Mouse (Mus musculus) midbrain, embryonic 12.5 days (tissue): ENCODE results near the gene Bach1. TPM values are rescaled to one million over a fixed set of nuclear protein-coding genes. Genes with fewer than 3 reads are reported as not detected.

Experiments used
- ATAC-seq: fragments of 200-750 bp; cut with Nextera tagmentation; 2 replicates; pipeline ENCODE4 v1.8.0; 2017; ENCODE audit warnings: low read depth, moderate TSS enrichment, moderate library complexity; ENCODE audit not compliant: low FRiP score
- H3K27ac ChIP-seq: fragments of 300-500 bp; sonication (generic); replicated peaks from 2 replicates; pipeline ENCODE4 v1.5.1; 2016; ENCODE audit warnings: mild to moderate bottlenecking
- H3K27me3 ChIP-seq: fragments of 300-500 bp; sonication (generic); 2 replicates; pipeline ENCODE4 v1.6.1; 2016; ENCODE audit warnings: mild to moderate bottlenecking
- H3K36me3 ChIP-seq: fragments of 300-500 bp; sonication (generic); 2 replicates; pipeline ENCODE4 v1.6.1; 2016
- H3K4me1 ChIP-seq: fragments of 300-500 bp; sonication (generic); 2 replicates; pipeline ENCODE4 v1.6.1; 2016
- H3K4me2 ChIP-seq: fragments of 300-500 bp; sonication (generic); replicated peaks from 2 replicates; pipeline ENCODE4 v1.6.1; 2016; ENCODE audit warnings: mild to moderate bottlenecking, moderate library complexity
- H3K4me3 ChIP-seq: fragments of 300-500 bp; sonication (generic); 2 replicates; pipeline ENCODE4 v1.5.1; 2016; ENCODE audit warnings: mild to moderate bottlenecking
- H3K9ac ChIP-seq: fragments of 300-500 bp; sonication (generic); replicated peaks from 2 replicates; pipeline ENCODE4 v1.6.1; 2016; ENCODE audit warnings: mild to moderate bottlenecking, moderate library complexity
- H3K9me3 ChIP-seq: fragments of 300-500 bp; sonication (generic); 2 replicates; pipeline ENCODE4 v1.6.1; 2016; ENCODE audit warnings: mild to moderate bottlenecking
- whole genome bisulfite sequencing: fragments of 180-500 bp; shearing (Covaris S2); methylation state at CpG from one replicate; pipeline ENCODE4 v1.1.7; 2016; 5-methylcytosine and 5-hydroxymethylcytosine counted together
- polyA plus RNA-seq: library from polyadenylated mRNA; unstranded; fragments of >200 nt; fragmentation: Nextera tagmentation; extraction: Ambion mirVana; gene quantifications from 2 replicates; pipeline ENCODE4 v1.2.1, GENCODE M21; 2016

The Bach1 gene
- polyA plus RNA-seq, 1 experiment from 2014 or later: 24.4 TPM

DNA sequence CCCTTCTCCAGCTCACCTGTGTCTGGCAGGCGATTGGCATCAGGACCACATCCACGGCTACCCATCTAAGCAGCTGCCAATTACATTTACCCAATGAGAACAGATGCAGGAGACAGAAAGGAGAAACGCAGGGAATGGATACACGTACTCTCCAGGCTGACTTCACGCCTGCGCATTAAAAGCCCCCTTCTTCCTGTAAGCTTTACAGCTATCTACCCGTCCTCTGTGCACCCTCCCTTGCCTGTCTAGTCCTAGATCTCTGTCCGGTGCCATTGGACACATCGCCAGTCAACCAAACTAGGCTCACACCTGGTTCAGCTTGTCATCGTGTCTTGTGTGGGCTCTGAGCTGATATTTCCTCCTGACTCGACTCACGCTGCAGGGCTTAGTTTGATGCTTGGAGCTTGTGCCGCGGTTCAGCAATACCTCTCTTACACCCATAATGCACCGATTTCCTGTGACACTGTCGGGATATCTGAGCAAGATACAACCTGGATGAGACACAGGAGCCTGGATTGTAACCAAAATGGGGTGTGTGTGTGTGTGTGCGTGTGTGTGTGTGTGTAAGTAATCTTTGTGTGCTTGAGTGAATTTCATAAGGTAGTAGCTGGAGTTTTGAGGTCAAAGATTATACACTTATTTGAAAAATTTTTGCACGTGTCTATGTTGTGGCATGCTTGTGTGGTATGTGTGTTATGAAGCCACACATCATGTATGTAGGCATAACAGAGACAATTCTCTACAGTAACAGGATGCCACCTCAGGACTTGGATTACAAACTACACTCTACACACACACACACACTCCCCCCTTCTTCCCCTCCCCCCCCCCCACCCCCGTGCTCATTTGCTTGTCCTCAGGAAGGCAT, 32.8 kb upstream of the Bach1 start:
- H3K27me3 ChIP-seq: no peaks in the 10 kb centered on the region
- 89% methylated on average over 19 of the region's 19 CpGs for WGBS
- H3K4me2 ChIP-seq: no peak overlapping the region
- no peaks in the 10 kb centered on the region for H3K36me3 ChIP-seq
- ATAC-seq: no peak
- no peak overlapping the region for H3K4me3 ChIP-seq
- no peaks in the 10 kb centered on the region for H3K4me1 ChIP-seq
- no peak overlapping the region for H3K27ac ChIP-seq
- H3K9ac ChIP-seq: no peak overlapping the region
- H3K9me3 ChIP-seq: no peaks in the 10 kb centered on the region

GRCm38 (mm10) chr16:87666620-87667004, 32.1 kb upstream of the Bach1 start:
- H3K4me3 ChIP-seq: no peak overlapping the region
- H3K9ac ChIP-seq: no peak overlapping the region
- H3K27ac ChIP-seq: no peak overlapping the region
- no peaks in the 10 kb centered on the region for H3K4me1 ChIP-seq
- no peaks in the 10 kb centered on the region for H3K27me3 ChIP-seq
- H3K9me3 ChIP-seq: no peaks in the 10 kb centered on the region
- WGBS: 87% methylated on average over 4 of the region's 4 CpGs
- no peak overlapping the region for H3K4me2 ChIP-seq
- no peak for ATAC-seq
- H3K36me3 ChIP-seq: no peaks in the 10 kb centered on the region

DNA sequence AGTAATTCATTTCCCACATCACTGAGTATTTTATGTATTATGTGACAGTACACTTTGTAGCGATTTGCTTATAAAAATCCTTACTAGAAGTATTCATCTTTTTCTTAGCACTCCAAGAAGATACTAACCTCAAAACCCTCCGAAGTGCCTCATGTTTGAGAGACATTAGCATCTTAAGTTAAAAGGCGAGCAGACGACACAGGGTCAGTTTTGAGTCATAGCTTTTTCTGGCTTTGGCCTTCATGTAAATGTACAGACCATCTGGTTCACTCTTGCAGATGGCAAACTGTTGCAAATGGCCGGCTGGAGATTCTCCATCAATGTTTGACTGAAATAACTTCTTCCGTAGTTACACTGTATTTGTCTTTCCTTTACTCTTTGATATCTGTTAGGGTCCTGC, 30.7 kb upstream of the Bach1 start:
- H3K9me3 ChIP-seq: no peaks in the 10 kb centered on the region
- H3K36me3 ChIP-seq: no peaks in the 10 kb centered on the region
- H3K4me3 ChIP-seq: no peak overlapping the region

DNA sequence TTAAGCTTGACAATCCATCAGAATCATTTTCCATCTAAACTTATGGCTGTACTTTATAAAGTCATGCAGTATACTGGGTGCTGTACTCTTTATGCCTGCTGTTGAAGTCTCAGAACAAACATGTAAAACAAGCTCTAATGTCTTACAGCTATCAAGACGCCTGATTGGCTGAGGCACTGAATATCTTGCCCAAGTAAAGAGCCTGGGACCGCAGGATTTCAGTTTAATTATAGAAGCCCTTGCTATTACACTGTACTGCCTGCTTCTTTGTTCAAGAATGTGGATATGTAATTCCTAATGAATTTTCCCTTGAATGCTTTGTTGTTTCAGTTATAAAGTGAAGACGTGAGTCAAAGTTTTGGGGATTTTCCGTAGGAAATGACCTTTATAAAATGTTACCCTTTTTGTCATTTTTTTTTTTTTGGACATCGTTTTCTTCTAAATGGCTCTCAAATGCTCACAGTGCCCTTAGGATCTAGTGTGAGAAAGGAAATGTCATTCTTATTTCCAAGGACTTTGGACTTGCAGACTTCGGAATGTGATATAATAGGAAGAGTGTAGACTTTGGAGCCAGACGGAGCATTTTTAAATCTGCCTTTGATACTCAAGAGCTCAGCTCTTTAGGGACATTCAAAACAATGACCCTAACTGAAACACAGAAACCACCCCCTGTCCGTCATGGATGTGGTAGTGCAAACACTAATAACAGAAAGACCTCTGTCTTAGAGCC, 28.5 kb upstream of the Bach1 start:
- 82% methylated on average over 8 of the region's 8 CpGs for WGBS
- no peaks in the 10 kb centered on the region for H3K4me1 ChIP-seq
- no peaks in the 10 kb centered on the region for H3K27me3 ChIP-seq
- no peaks in the 10 kb centered on the region for H3K36me3 ChIP-seq
- H3K9me3 ChIP-seq: no peaks in the 10 kb centered on the region
- ATAC-seq: no peak
- H3K9ac ChIP-seq: no peak overlapping the region
- H3K27ac ChIP-seq: no peak overlapping the region
- H3K4me2 ChIP-seq: no peak overlapping the region
- no peak overlapping the region for H3K4me3 ChIP-seq

More for the DNA sequence above, 30.7 kb upstream of the Bach1 start:
- no peak overlapping the region for H3K9ac ChIP-seq
- no peak overlapping the region for H3K27ac ChIP-seq
- no peaks in the 10 kb centered on the region for H3K4me1 ChIP-seq
- H3K4me2 ChIP-seq: no peak overlapping the region
- ATAC-seq: no peak
- WGBS: 93% methylated on average over 6 of the region's 6 CpGs
- no peaks in the 10 kb centered on the region for H3K27me3 ChIP-seq

DNA sequence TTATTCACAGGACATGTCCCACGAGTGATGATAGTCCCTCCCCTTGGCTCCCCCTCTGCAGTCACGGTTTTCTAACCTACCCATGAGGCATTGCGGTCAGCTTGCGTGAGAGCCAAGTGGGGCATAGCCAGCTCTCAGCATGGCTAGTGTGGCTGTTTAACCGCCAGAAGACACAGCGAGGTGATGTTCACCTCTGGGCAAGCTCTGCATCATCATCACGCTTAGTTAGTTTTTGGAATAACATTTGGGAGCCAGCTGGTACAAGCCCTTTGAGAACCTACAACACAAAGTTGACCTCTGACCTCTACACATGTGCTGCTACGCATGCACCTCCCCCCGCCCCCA, 28.0 kb upstream of the Bach1 start:
- H3K27ac ChIP-seq: no peak overlapping the region
- H3K36me3 ChIP-seq: no peaks in the 10 kb centered on the region
- no peak for ATAC-seq
- no peak overlapping the region for H3K9ac ChIP-seq
- WGBS: 86% methylated on average over 9 of the region's 9 CpGs
- no peak overlapping the region for H3K4me2 ChIP-seq
- H3K4me1 ChIP-seq: no peaks in the 10 kb centered on the region
- no peaks in the 10 kb centered on the region for H3K27me3 ChIP-seq
- H3K4me3 ChIP-seq: no peak overlapping the region
- no peaks in the 10 kb centered on the region for H3K9me3 ChIP-seq

DNA sequence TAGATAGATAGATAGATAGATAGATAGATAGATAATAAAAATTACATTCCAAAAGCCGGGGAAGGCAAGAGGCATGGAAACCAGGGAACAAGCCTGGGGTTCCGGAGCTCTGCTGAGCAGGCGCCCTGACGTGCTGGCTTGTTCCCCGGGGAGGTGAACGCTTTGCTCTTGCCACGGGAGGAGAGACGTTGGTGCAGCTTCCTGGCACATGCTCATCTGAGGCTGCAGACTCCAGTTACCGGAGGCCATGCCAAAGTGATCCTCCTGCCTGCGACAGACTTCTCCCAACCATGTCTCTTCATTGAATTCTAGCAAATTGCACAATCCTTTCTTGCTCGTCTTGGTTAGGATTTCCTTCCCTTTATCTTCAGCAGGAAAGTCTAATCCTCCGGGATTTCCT, 27.4 kb upstream of the Bach1 start:
- Histone ChIP-seq H3K27me3 (no peaks in the 10 kb centered on the region), H3K27ac (no peak overlapping the region), H3K4me2 (no peak overlapping the region), H3K36me3 (no peaks in the 10 kb centered on the region), H3K4me1 (no peaks in the 10 kb centered on the region), H3K4me3 (no peak overlapping the region), H3K9me3 (no peaks in the 10 kb centered on the region), H3K9ac (no peak overlapping the region)
- ATAC-seq: no peak
- 79% methylated on average over 12 of the region's 12 CpGs for WGBS

- H3K4me3 ChIP-seq: no peak overlapping the region
- H3K4me2 ChIP-seq: no peak overlapping the region
- H3K9ac ChIP-seq: no peak overlapping the region
- no peaks in the 10 kb centered on the region for H3K9me3 ChIP-seq
- 92% methylated on average over 7 of the region's 7 CpGs for WGBS
- H3K27ac ChIP-seq: no peak overlapping the region
- H3K36me3 ChIP-seq: no peaks in the 10 kb centered on the region
- ATAC-seq: no peak
- H3K27me3 ChIP-seq: no peaks in the 10 kb centered on the region
- no peaks in the 10 kb centered on the region for H3K4me1 ChIP-seq
Measured at GRCm38 (mm10) chr16:87673155-87673554, 25.6 kb upstream of the Bach1 start.

DNA sequence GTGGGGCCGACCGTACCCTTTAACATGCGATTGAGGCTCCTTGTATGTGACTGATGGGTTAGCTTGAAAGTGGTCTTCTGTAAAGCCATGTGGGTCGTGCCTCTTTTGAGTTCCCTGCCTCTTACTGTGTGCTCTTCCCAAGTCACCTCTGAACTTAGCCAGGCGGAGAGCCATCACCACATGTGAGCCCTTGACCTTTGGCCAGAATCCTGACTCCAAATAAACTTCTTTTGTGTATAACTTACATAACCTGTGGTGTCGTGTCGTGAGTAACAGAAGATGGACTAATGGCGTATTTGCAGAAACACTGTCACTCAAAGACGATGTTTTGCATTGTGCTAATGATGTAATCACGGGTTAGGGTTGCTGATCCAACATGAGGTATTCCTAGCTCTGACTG, 22.6 kb upstream of the Bach1 start:
- H3K4me2 ChIP-seq: no peak overlapping the region
- no peak overlapping the region for H3K9ac ChIP-seq
- H3K27ac ChIP-seq: no peak overlapping the region
- H3K9me3 ChIP-seq: no peaks in the 10 kb centered on the region
- H3K4me3 ChIP-seq: no peak overlapping the region
- no peaks in the 10 kb centered on the region for H3K4me1 ChIP-seq
- no peaks in the 10 kb centered on the region for H3K27me3 ChIP-seq
- ATAC-seq: no peak
- H3K36me3 ChIP-seq: no peaks in the 10 kb centered on the region
- 78% methylated on average over 10 of the region's 10 CpGs for WGBS

DNA sequence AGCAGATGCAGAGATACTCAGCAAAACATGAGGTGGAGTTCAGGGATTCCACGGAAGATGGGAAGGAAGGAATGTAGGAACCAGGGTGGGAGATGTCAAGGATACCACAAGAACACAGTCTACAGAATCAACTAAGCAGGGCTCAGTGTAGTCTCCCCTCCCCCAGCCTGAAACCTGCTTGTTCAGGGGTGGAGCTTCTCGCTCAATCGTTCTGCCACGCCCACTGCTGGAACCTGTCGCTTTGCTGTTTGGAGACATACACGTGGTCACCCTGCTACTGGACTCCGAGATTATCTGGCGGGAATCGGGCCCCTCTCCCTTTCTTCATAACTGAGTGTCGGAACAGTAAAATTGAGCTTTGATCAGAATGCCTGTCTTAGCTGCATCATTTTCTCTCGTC, 20.1 kb upstream of the Bach1 start:
- Histone ChIP-seq H3K4me3 (no peak overlapping the region), H3K4me1 (no peaks in the 10 kb centered on the region), H3K36me3 (no peaks in the 10 kb centered on the region), H3K27ac (no peak overlapping the region), H3K4me2 (no peak overlapping the region), H3K9ac (no peak overlapping the region), H3K27me3 (no peaks in the 10 kb centered on the region), H3K9me3 (no peaks in the 10 kb centered on the region)
- no peak for ATAC-seq
- 77% methylated on average over 11 of the region's 11 CpGs for WGBS

GRCm38 (mm10) chr16:87680912-87681634, 17.7 kb upstream of the Bach1 start:
- Histone ChIP-seq H3K9me3 (no peaks in the 10 kb centered on the region), H3K4me1 (no peaks in the 10 kb centered on the region), H3K36me3 (no peaks in the 10 kb centered on the region), H3K9ac (no peak overlapping the region), H3K4me2 (no peak overlapping the region), H3K27me3 (no peaks in the 10 kb centered on the region), H3K4me3 (no peak overlapping the region), H3K27ac (no peak overlapping the region)
- ATAC-seq: no peak
- WGBS: 91% methylated on average over 9 of the region's 9 CpGs

- ATAC-seq: no peak
- no peaks in the 10 kb centered on the region for H3K4me1 ChIP-seq
- no peaks in the 10 kb centered on the region for H3K36me3 ChIP-seq
- no peak overlapping the region for H3K4me2 ChIP-seq
- H3K9ac ChIP-seq: no peak overlapping the region
- H3K9me3 ChIP-seq: no peaks in the 10 kb centered on the region
- H3K4me3 ChIP-seq: no peak overlapping the region
- no peak overlapping the region for H3K27ac ChIP-seq
- 70% methylated on average over 3 of the region's 3 CpGs for WGBS
- no peaks in the 10 kb centered on the region for H3K27me3 ChIP-seq
Measured at GRCm38 (mm10) chr16:87681848-87682247, 16.9 kb upstream of the Bach1 start.

- no peak overlapping the region for H3K4me3 ChIP-seq
- H3K36me3 ChIP-seq: no peaks in the 10 kb centered on the region
- 84% methylated on average over 1 of the region's 1 CpGs for whole genome bisulfite sequencing
- H3K4me2 ChIP-seq: no peak overlapping the region
- H3K27me3 ChIP-seq: no peaks in the 10 kb centered on the region
- no peaks in the 10 kb centered on the region for H3K4me1 ChIP-seq
- H3K27ac ChIP-seq: no peak overlapping the region
- no peak for ATAC-seq
- H3K9me3 ChIP-seq: no peaks in the 10 kb centered on the region
- no peak overlapping the region for H3K9ac ChIP-seq
Measured at GRCm38 (mm10) chr16:87686458-87686857, 12.3 kb upstream of the Bach1 start.
